Mouse (Mus musculus) embryonic fibroblast, embryonic 13.5 days (primary cell): ENCODE measurements around the gene Hoxb2. TPM values are rescaled to one million over a fixed set of nuclear protein-coding genes. Genes with fewer than 3 reads are reported as not detected.

Experiments used
- H3K27ac ChIP-seq: 2 replicates; pipeline ENCODE4 v1.5.1; 2012; ENCODE audit warnings: low read length, control low read depth, inconsistent platforms; ENCODE audit not compliant: insufficient read depth
- H3K4me1 ChIP-seq: 2 replicates; pipeline ENCODE4 v1.6.1; 2011; ENCODE audit warnings: low read length; ENCODE audit not compliant: control insufficient read depth, insufficient read depth
- H3K4me3 ChIP-seq: 2 replicates; pipeline ENCODE4 v1.5.1; 2011; ENCODE audit warnings: mild to moderate bottlenecking, control low read depth, low read length; ENCODE audit not compliant: insufficient read depth
- CTCF ChIP-seq: IDR thresholded peaks from 2 replicates; pipeline ENCODE4 v1.5.1; 2011; ENCODE audit warnings: mild to moderate bottlenecking, control low read depth, low read length, moderate library complexity, borderline replicate concordance; ENCODE audit not compliant: insufficient read depth
- POLR2A ChIP-seq: IDR thresholded peaks from 2 replicates; pipeline ENCODE4 v1.6.1; 2011; ENCODE audit warnings: low read depth, mild to moderate bottlenecking, control low read depth, low read length, moderate library complexity
- polyA plus RNA-seq: library from polyadenylated mRNA; stranded (reverse); fragments of >200 nt; gene quantifications from 2 replicates; pipeline ENCODE4 v1.2.4, GENCODE M21; 2011; ENCODE audit warnings: low read depth; ENCODE audit not compliant: missing spikeins, insufficient read length

Gene Hoxb2
- polyA plus RNA-seq, 1 experiment: 6.6 TPM

GRCm38 (mm10) chr11:96374810-96375209 is 24.5 kb downstream of the Hoxb2 start:
- no peak overlapping the region for H3K4me3 ChIP-seq
- H3K4me1 ChIP-seq: no peaks in the 10 kb centered on the region
- no peak overlapping the region for H3K27ac ChIP-seq
- TF ChIP-seq CTCF (no peak), POLR2A (no peak)

GRCm38 (mm10) chr11:96383381-96383780 is 33.1 kb downstream of the Hoxb2 start:
- H3K4me3 ChIP-seq: no peak overlapping the region
- TF ChIP-seq POLR2A: no peak
- no peak for TF ChIP-seq CTCF
- no peaks in the 10 kb centered on the region for H3K4me1 ChIP-seq
- H3K27ac ChIP-seq: no peak overlapping the region

GRCm38 (mm10) chr11:96387635-96388034 is 37.3 kb downstream of the Hoxb2 start:
- no peak for TF ChIP-seq POLR2A
- TF ChIP-seq CTCF: no peak
- Histone ChIP-seq H3K27ac (no peak overlapping the region), H3K4me1 (no peaks in the 10 kb centered on the region), H3K4me3 (no peak overlapping the region)

- no peak overlapping the region for H3K27ac ChIP-seq
Measured at GRCm38 (mm10) chr11:96396772-96397626, 46.7 kb downstream of the Hoxb2 start.

GRCm38 (mm10) chr11:96397806-96398335 is 47.5 kb downstream of the Hoxb2 start:
- no peaks in the 10 kb centered on the region for H3K4me1 ChIP-seq
- no peak overlapping the region for H3K27ac ChIP-seq
- H3K4me3 ChIP-seq: no peak overlapping the region
- TF ChIP-seq CTCF (no peak), POLR2A (no peak)

More at GRCm38 (mm10) chr11:96396772-96397626, 46.7 kb downstream of the Hoxb2 start:
- Histone ChIP-seq H3K4me1 (no peaks in the 10 kb centered on the region), H3K4me3 (no peak overlapping the region)
- no peak for TF ChIP-seq POLR2A
- no peak for TF ChIP-seq CTCF

- TF ChIP-seq POLR2A: no peak
- H3K4me1 ChIP-seq: peaks cover 10% of the 10 kb centered on the region; the same call in 1 of the 2 replicates
- no peak overlapping the region for H3K4me3 ChIP-seq
- H3K27ac ChIP-seq: no peak overlapping the region
Measured at GRCm38 (mm10) chr11:96399923-96400322, 49.6 kb downstream of the Hoxb2 start.

Other genes with a start within 250 kb of the Hoxb2 start
- gene Calcoco2, start 238.6 kb upstream of the Hoxb2 start, polyA plus RNA-seq: not detected in 2 replicates
- gene Ttll6, start 216.7 kb upstream of the Hoxb2 start, polyA plus RNA-seq: not detected in 2 replicates
- not detected in 2 replicates for gene Hoxb13, start 156.2 kb upstream of the Hoxb2 start, polyA plus RNA-seq
- 43.5 and 51.7 TPM in 2 replicates for gene Hoxb9, start 79.1 kb upstream of the Hoxb2 start, polyA plus RNA-seq
- 11.7 and 20.1 TPM in 2 replicates for gene Hoxb8, start 68.6 kb upstream of the Hoxb2 start, polyA plus RNA-seq
- gene Hoxb7, start 63.9 kb upstream of the Hoxb2 start, polyA plus RNA-seq: 13.1 and 22.5 TPM in 2 replicates
- 9.6 and 14.1 TPM in 2 replicates for gene Hoxb6, start 58.0 kb upstream of the Hoxb2 start, polyA plus RNA-seq
- gene Hoxb5, start 47.2 kb upstream of the Hoxb2 start, polyA plus RNA-seq: 4.1 and 5.9 TPM in 2 replicates
- gene Hoxb4, start 32.3 kb upstream of the Hoxb2 start, polyA plus RNA-seq: 8.3 and 10.4 TPM in 2 replicates
- gene Hoxb3, start 27.2 kb upstream of the Hoxb2 start, polyA plus RNA-seq: 19.1 and 21.9 TPM in 2 replicates
- not detected in 2 replicates for gene Hoxb1, start 15.2 kb downstream of the Hoxb2 start, polyA plus RNA-seq
- gene Skap1, start 114.1 kb downstream of the Hoxb2 start, polyA plus RNA-seq: 0.47 TPM in 1 of 2 replicates, not detected in the other